Mouse (Mus musculus) adipose tissue, adult 10 weeks (tissue): ENCODE data around the gene Setx. TPM values are rescaled to one million over a fixed set of nuclear protein-coding genes. Genes with fewer than 3 reads are reported as not detected.

Experiments used
- polyA plus RNA-seq: library from polyadenylated mRNA; stranded (reverse); fragments of 350-450 nt; fragmentation: Illumina TruSeq; extraction: RNeasy Lipid Tissue Mini Kit (QIAGEN cat#74804); gene quantifications from one replicate; pipeline ENCODE4 v1.2.3, GENCODE M21; 2014; ENCODE audit warnings: low read depth, low replicate concordance

Gene Setx
- 21.1 TPM for polyA plus RNA-seq

DNA sequence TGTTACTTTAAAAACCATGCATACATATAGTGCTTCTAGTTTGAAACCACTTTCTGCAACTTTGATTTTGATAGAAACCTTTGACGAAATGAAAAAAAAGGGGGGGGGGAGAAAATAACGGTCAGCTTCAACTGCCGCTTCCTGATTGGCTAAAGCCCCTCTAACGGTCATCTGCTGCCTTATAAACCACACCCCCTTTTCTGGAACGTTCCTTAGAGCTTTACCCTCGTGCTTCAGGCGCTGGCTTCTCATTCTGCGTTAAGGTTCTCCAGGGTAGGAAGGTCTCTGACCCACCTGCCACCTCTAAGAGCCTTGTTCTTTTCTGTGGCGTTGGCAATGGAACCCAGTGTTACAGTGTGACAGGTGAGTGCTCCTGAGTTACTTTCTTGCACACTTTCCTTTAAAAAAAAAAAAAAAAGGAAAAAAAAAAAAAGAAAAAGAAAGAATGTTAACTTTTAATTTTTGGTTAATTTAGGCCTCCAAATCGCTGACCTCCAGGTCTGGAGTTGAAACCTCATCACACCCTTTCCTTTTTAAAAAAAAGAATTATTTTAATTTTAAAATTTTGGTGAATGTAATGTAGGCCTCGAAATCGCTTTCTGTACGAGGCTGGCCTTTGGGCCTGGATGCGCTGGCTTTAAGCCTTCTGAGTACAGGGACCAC is at the start of gene Setx:
Gene Setx, plus strand, starts transcription at position 275 of the 663 bp plus-strand sequence.

Other genes starting within 250 kb of the Setx start
- gene Barhl1, start 207.5 kb upstream of the Setx start, polyA plus RNA-seq = 0.11 TPM
- gene Cfap77, start 69.1 kb upstream of the Setx start, polyA plus RNA-seq = 2.0 TPM
- 14.2 TPM for gene Ttf1, start 63.9 kb upstream of the Setx start, polyA plus RNA-seq
- gene Ntng2, start 128.8 kb downstream of the Setx start, polyA plus RNA-seq = 11.5 TPM
- gene Med27, start 222.6 kb downstream of the Setx start, polyA plus RNA-seq = 15.8 TPM